Mouse (Mus musculus) MEL (cell line): ENCODE data around the gene Anln. TPM values are rescaled to one million over a fixed set of nuclear protein-coding genes. Genes with fewer than 3 reads are reported as not detected.

Experiments
- DNase-seq: peaks from one replicate; pipeline ENCODE4 v3.0.0; 2011; ENCODE audit warnings: low read depth, low spot score
- H3K27ac ChIP-seq: 2 replicates; pipeline ENCODE4 v1.5.1; 2012; ENCODE audit warnings: low read depth, mild to moderate bottlenecking, control low read depth, low read length, moderate library complexity; ENCODE audit not compliant: control insufficient read depth
- H3K27me3 ChIP-seq, 2 experiments: fragments of 150-350 bp in 1 of 2; sonication (generic) in 1 of 2; 2 replicates each; pipeline ENCODE4 v1.6.1; 2012; ENCODE audit warnings: low read length in 2 of 2, mild to moderate bottlenecking in 2 of 2, improper control_type of control experiment in 1 of 2, moderate library complexity in 1 of 2; ENCODE audit not compliant: insufficient read depth in 2 of 2, control insufficient read depth in 1 of 2
- H3K36me3 ChIP-seq, 2 experiments: 2 replicates each; pipeline ENCODE4 v1.6.1; 2012 to 2014; ENCODE audit warnings: low read length in 2 of 2, improper control_type of control experiment in 1 of 2, inconsistent platforms in 1 of 2, mild to moderate bottlenecking in 1 of 2; ENCODE audit not compliant: insufficient read depth in 2 of 2, control insufficient read depth in 1 of 2
- H3K4me1 ChIP-seq, 2 experiments: fragments of 150-350 bp in 1 of 2; sonication (generic) in 1 of 2; 2 replicates each; pipeline ENCODE4 v1.6.1; 2012; ENCODE audit warnings: low read length in 2 of 2, improper control_type of control experiment in 1 of 2, mild to moderate bottlenecking in 1 of 2; ENCODE audit not compliant: insufficient read depth in 2 of 2, control insufficient read depth in 1 of 2
- H3K4me3 ChIP-seq, 2 experiments: fragments of 150-350 bp in 1 of 2; sonication (generic) in 1 of 2; 2 replicates each; pipeline ENCODE4 v1.5.1; 2012; ENCODE audit warnings: low read depth in 2 of 2, low read length in 2 of 2, mild to moderate bottlenecking in 2 of 2, moderate library complexity in 2 of 2, control low read depth in 1 of 2, improper control_type of control experiment in 1 of 2; ENCODE audit not compliant: control insufficient read depth in 1 of 2, insufficient read depth in 1 of 2
- H3K79me2 ChIP-seq: 2 replicates; pipeline ENCODE4 v1.6.1; 2012; ENCODE audit warnings: mild to moderate bottlenecking, low read length, moderate library complexity; ENCODE audit not compliant: control insufficient read depth, poor library complexity, insufficient read depth
- H3K9ac ChIP-seq: 2 replicates; pipeline ENCODE4 v1.6.1; 2012; ENCODE audit warnings: low read depth, mild to moderate bottlenecking, control low read depth, low read length, moderate library complexity; ENCODE audit not compliant: control insufficient read depth, poor library complexity, severe bottlenecking
- H3K9me3 ChIP-seq: fragments of 150-350 bp; sonication (generic); replicated peaks from 2 replicates; pipeline ENCODE4 v1.6.1; 2012; ENCODE audit warnings: mild to moderate bottlenecking, low read length, improper control_type of control experiment, moderate library complexity; ENCODE audit not compliant: insufficient read depth
- CHD1 ChIP-seq: IDR thresholded peaks from 2 replicates; pipeline ENCODE4 v1.6.1; 2012; ENCODE audit warnings: low read depth, mild to moderate bottlenecking, inconsistent platforms, low read length, improper control_type of control experiment
- ELF1 ChIP-seq: IDR thresholded peaks from 2 replicates; pipeline ENCODE4 v1.6.1; 2014; ENCODE audit warnings: low read depth, mild to moderate bottlenecking, inconsistent platforms, low read length, improper control_type of control experiment, moderate library complexity
- EP300 ChIP-seq, 2 experiments: IDR thresholded peaks; 2 replicates each; pipeline ENCODE4 v1.6.1; 2011; ENCODE audit warnings: improper control_type of control experiment in 2 of 2, low read length in 2 of 2, low read depth in 1 of 2, mild to moderate bottlenecking in 1 of 2
- ETS1 ChIP-seq: IDR thresholded peaks from 2 replicates; pipeline ENCODE4 v1.6.1; 2012; ENCODE audit warnings: low read depth, mild to moderate bottlenecking, inconsistent platforms, low read length, improper control_type of control experiment, moderate library complexity
- GABPA ChIP-seq: IDR thresholded peaks from 2 replicates; pipeline ENCODE4 v1.6.1; 2012; ENCODE audit warnings: low read depth, mild to moderate bottlenecking, inconsistent platforms, low read length, improper control_type of control experiment, moderate library complexity
- GATA1 ChIP-seq: IDR thresholded peaks from 2 replicates; pipeline ENCODE4 v1.6.1; 2011; ENCODE audit warnings: low read depth, low read length, improper control_type of control experiment
- KAT2A ChIP-seq: conservative IDR thresholded peaks from 2 replicates; pipeline ENCODE4 v1.6.1; 2012; ENCODE audit warnings: low read depth, low read length, improper control_type of control experiment, inconsistent platforms
- MAX ChIP-seq: IDR thresholded peaks from 2 replicates; pipeline ENCODE4 v1.6.1; 2011; ENCODE audit warnings: low read length, improper control_type of control experiment
- MEF2A ChIP-seq: IDR thresholded peaks from 2 replicates; pipeline ENCODE4 v1.6.1; 2014; ENCODE audit warnings: low read depth, mild to moderate bottlenecking, inconsistent platforms, low read length, improper control_type of control experiment; ENCODE audit not compliant: poor library complexity, insufficient replicate concordance, severe bottlenecking; ENCODE audit errors: extremely low read depth
- MYB ChIP-seq: IDR thresholded peaks from 2 replicates; pipeline ENCODE4 v1.6.1; 2011; ENCODE audit warnings: mild to moderate bottlenecking, low read depth, low read length, improper control_type of control experiment
- NELFE ChIP-seq: IDR thresholded peaks from 2 replicates; pipeline ENCODE4 v1.6.1; 2011; ENCODE audit warnings: low read depth, low read length, improper control_type of control experiment
- POLR2A ChIP-seq, 2 experiments: IDR thresholded peaks; 2 replicates each; pipeline ENCODE4 v1.6.1; 2011 to 2012; ENCODE audit warnings: low read length in 2 of 2, mild to moderate bottlenecking in 2 of 2, control low read depth in 1 of 2, improper control_type of control experiment in 1 of 2, low read depth in 1 of 2, moderate library complexity in 1 of 2; ENCODE audit not compliant: control insufficient read depth in 1 of 2, insufficient read depth in 1 of 2, poor library complexity in 1 of 2
- SIN3A ChIP-seq: IDR thresholded peaks from 2 replicates; pipeline ENCODE4 v1.6.1; 2012; ENCODE audit warnings: low read length, improper control_type of control experiment, inconsistent platforms
- UBTF ChIP-seq: IDR thresholded peaks from 2 replicates; pipeline ENCODE4 v1.6.1; 2012; ENCODE audit warnings: low read depth, mild to moderate bottlenecking, inconsistent platforms, low read length, improper control_type of control experiment, moderate library complexity, borderline replicate concordance; ENCODE audit not compliant: insufficient read depth
- ZKSCAN1 ChIP-seq: IDR thresholded peaks from 2 replicates; pipeline ENCODE4 v1.6.1; 2012; ENCODE audit warnings: low read depth, mild to moderate bottlenecking, inconsistent platforms, low read length, improper control_type of control experiment, moderate library complexity
- polyA plus RNA-seq, 2 experiments: library from polyadenylated mRNA; stranded (reverse) in 1 of 2; unstranded in 1 of 2; fragments of >175 nt in 1 of 2; fragments of >200 nt in 1 of 2; gene quantifications; 2 replicates each; pipeline versions ENCODE4 v1.2.1 to v1.2.4; 2012; ENCODE audit warnings: low replicate concordance in 2 of 2, low read depth in 1 of 2; ENCODE audit not compliant: insufficient read length in 2 of 2, insufficient read depth in 1 of 2, missing spikeins in 1 of 2
- total RNA-seq: library from RNA; depleted of rRNA; stranded (reverse); fragments of 300-350 nt; gene quantifications from 2 replicates; pipeline ENCODE4 v1.2.3, GENCODE M21; 2012

Anln gene
- total and polyA plus RNA-seq, 3 experiments, result 93.3 to 114 (median 93.3) TPM

- H3K36me3 ChIP-seq, result peaks cover 40 to 51% of the 10 kb centered on the region in 2 experiments
- peak; percentile 97 for DNase-seq
- peak overlapping the region; percentile 73 to 75 for H3K4me3 ChIP-seq
- peak overlapping the region; percentile 81 for H3K9ac ChIP-seq
- peak overlapping the region; percentile 90 for H3K27ac ChIP-seq
- no peaks in the 10 kb centered on the region for H3K9me3 ChIP-seq
- peaks cover 57% of the 10 kb centered on the region for H3K79me2 ChIP-seq
- H3K4me1 ChIP-seq, result peaks cover 21 to 39% of the 10 kb centered on the region in 2 experiments
- TF ChIP-seq ZKSCAN1 (no peak), MAX (no peak), UBTF (no peak), MYB (no peak), GABPA (no peak)
- H3K27me3 ChIP-seq, result no peaks in the 10 kb centered on the region
These were observed 1.1 kb downstream of the Anln start for GRCm38 (mm10) chr9:22387901-22388300.

GRCm38 (mm10) chr9:22385890-22386289 lies 3.1 kb downstream of the Anln start:
- TF ChIP-seq EP300 (IDR thresholded peaks at IDR 0.05; ENCODE audit: low read depth in 1 of 2, low read length in 2 of 2), result no peak
- no peak for TF ChIP-seq KAT2A
- TF ChIP-seq GATA1, result no peak
- TF ChIP-seq MEF2A, result no peak
- TF ChIP-seq ETS1, result no peak
- no peak for TF ChIP-seq ELF1
- TF ChIP-seq GABPA, result no peak
- no peak for TF ChIP-seq NELFE
- TF ChIP-seq CHD1, result no peak
- no peak for TF ChIP-seq ZKSCAN1
- no peak for TF ChIP-seq UBTF
- Histone ChIP-seq H3K79me2 (peaks cover 72% of the 10 kb centered on the region), H3K4me3 (peak overlapping the region in 1 of 2 experiments; percentile 73; a peak in 2 of 4 replicates), H3K27ac (no peak overlapping the region), H3K9ac (peak overlapping the region; percentile 26), H3K27me3 (no peaks in the 10 kb centered on the region), H3K9me3 (no peaks in the 10 kb centered on the region), H3K36me3 (peaks cover 58 to 59% of the 10 kb centered on the region in 2 experiments), H3K4me1 (peaks cover 21 to 42% of the 10 kb centered on the region in 2 experiments)
- no peak for DNase-seq

- Histone ChIP-seq H3K27ac (no peak overlapping the region), H3K4me1 (no peaks in the 10 kb centered on the region), H3K27me3 (no peaks in the 10 kb centered on the region), H3K36me3 (peaks cover 2 to 92% of the 10 kb centered on the region in 2 experiments), H3K4me3 (no peak overlapping the region), H3K9ac (no peak overlapping the region), H3K79me2 (peaks cover 28% of the 10 kb centered on the region), H3K9me3 (no peaks in the 10 kb centered on the region)
- DNase-seq, result no peak
- TF ChIP-seq MAX (no peak), POLR2A (IDR thresholded peaks at IDR 0.05; ENCODE audit: control insufficient read depth in 1 of 2, insufficient read depth in 1 of 2, low read depth in 1 of 2, low read length in 2 of 2, poor library complexity in 1 of 2) (peak in 1 of 2 experiments; percentile 44; a peak in 2 of 4 replicates), SIN3A (no peak), CHD1 (no peak), UBTF (no peak)
These were observed 12.9 kb downstream of the Anln start for GRCm38 (mm10) chr9:22376086-22376485.
